Mouse (Mus musculus): Measurements from ENCODE around the gene Gm6356.
"Not testable (repeated sequence)": the region's sequence is repeated elsewhere in the genome, so short reads cannot be mapped to it uniquely, and the experiment has no call there.

Gene Gm6356

DNA sequence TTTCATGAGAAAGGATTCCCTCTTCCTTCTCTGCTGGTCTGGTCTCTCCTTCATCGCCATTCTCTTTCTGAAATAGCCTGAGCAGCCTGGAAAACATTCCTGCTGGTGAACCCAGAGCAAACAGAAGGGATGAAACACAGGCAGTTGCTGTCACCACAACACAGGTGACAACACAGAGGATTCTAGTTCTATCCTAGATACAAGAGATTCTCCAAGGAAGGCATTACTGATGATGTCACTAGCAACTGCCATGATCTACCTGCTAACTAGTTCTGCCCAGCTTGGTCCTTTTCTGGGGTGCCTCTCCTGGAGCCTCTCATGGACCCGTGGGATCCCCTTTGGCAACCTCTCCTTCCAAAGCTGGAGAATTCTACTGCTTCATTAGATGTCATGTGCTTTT is at the start of gene Gm6356:
TSS of gene Gm6356 (minus strand) at position 101 of the 400 bp plus-strand sequence.
- not testable (repeated sequence) for DNase-seq (ENCODE audit: low spot score in 2 of 2)
